Mouse (Mus musculus) liver, embryonic 12.5 days (tissue): ENCODE results near the gene Sox5. TPM values are rescaled to one million over a fixed set of nuclear protein-coding genes. Genes with fewer than 3 reads are reported as not detected.
A peak's percentile ranks its signal among the peaks of the same experiment; 100 is the strongest.

Experiments used
- ATAC-seq: fragments of 200-750 bp; cut with Nextera tagmentation; 2 replicates; pipeline ENCODE4 v1.8.0; 2017; ENCODE audit warnings: moderate number of reproducible peaks, mild to moderate bottlenecking, moderate library complexity
- H3K27ac ChIP-seq: fragments of 300-500 bp; sonication (generic); 2 replicates; pipeline ENCODE4 v1.5.1; 2016; ENCODE audit warnings: mild to moderate bottlenecking
- H3K27me3 ChIP-seq: fragments of 300-500 bp; sonication (generic); replicated peaks from 2 replicates; pipeline ENCODE4 v1.6.1; 2016; ENCODE audit warnings: mild to moderate bottlenecking, moderate library complexity
- H3K36me3 ChIP-seq: fragments of 300-500 bp; sonication (generic); 2 replicates; pipeline ENCODE4 v1.6.1; 2016; ENCODE audit warnings: mild to moderate bottlenecking, moderate library complexity
- H3K4me1 ChIP-seq: fragments of 300-500 bp; sonication (generic); 2 replicates; pipeline ENCODE4 v1.6.1; 2016
- H3K4me2 ChIP-seq: fragments of 300-500 bp; sonication (generic); 2 replicates; pipeline ENCODE4 v1.6.1; 2016; ENCODE audit warnings: mild to moderate bottlenecking, moderate library complexity
- H3K4me3 ChIP-seq: fragments of 300-500 bp; sonication (generic); 2 replicates; pipeline ENCODE4 v1.5.1; 2016; ENCODE audit warnings: mild to moderate bottlenecking, moderate library complexity
- H3K9ac ChIP-seq: fragments of 300-500 bp; sonication (generic); 2 replicates; pipeline ENCODE4 v1.6.1; 2016; ENCODE audit warnings: mild to moderate bottlenecking, moderate library complexity
- H3K9me3 ChIP-seq: fragments of 300-500 bp; sonication (generic); replicated peaks from 2 replicates; pipeline ENCODE4 v1.6.1; 2016; ENCODE audit warnings: mild to moderate bottlenecking, moderate library complexity
- WGBS: fragments of 180-500 bp; shearing (Covaris S2); methylation state at CpG from one replicate; pipeline ENCODE4 v1.1.7; 2016; ENCODE audit not compliant: insufficient replicate concordance; 5-methylcytosine and 5-hydroxymethylcytosine counted together
- polyA plus RNA-seq: library from polyadenylated mRNA; unstranded; fragments of >200 nt; fragmentation: Nextera tagmentation; extraction: Ambion mirVana; gene quantifications from 2 replicates; pipeline ENCODE4 v1.2.1, GENCODE M21; 2016

Gene Sox5
- 5.9 and 6.2 TPM in 2 replicates for polyA plus RNA-seq

- peak within 1 kb of the TSS; percentile 69 for H3K27ac ChIP-seq
- H3K27me3 ChIP-seq: peaks cover 43% of the 10 kb centered on the region
- peak within 1 kb of the TSS; percentile 62 for H3K4me3 ChIP-seq
- H3K36me3 ChIP-seq: no peaks in the 10 kb centered on the region
- peak within 1 kb of the TSS; percentile 64 for H3K9ac ChIP-seq
- no peaks in the 10 kb centered on the region for H3K9me3 ChIP-seq
- WGBS: 3% methylated on average over 39 of the region's 47 CpGs
- no peaks in the 10 kb centered on the region for H3K4me1 ChIP-seq
- H3K4me2 ChIP-seq: peak within 1 kb of the TSS; percentile 75
- ATAC-seq: peak; percentile 19; the same call in 1 of the 2 replicates
Observed at GRCm38 (mm10) chr6:144781431-144782030, at the start of gene Sox5. Sox5 (minus strand) TSS chr6:144781977.

GRCm38 (mm10) chr6:144825018-144825602, 43.3 kb upstream of the Sox5 start:
- H3K4me2 ChIP-seq: no peak overlapping the region
- H3K27ac ChIP-seq: no peak overlapping the region
- no peaks in the 10 kb centered on the region for H3K36me3 ChIP-seq
- ATAC-seq: no peak
- no peaks in the 10 kb centered on the region for H3K27me3 ChIP-seq
- no peak overlapping the region for H3K9ac ChIP-seq
- WGBS: 82% methylated on average over 6 of the region's 6 CpGs
- H3K9me3 ChIP-seq: no peaks in the 10 kb centered on the region
- no peak overlapping the region for H3K4me3 ChIP-seq
- H3K4me1 ChIP-seq: peaks cover 10% of the 10 kb centered on the region

GRCm38 (mm10) chr6:144824153-144824552, 42.4 kb upstream of the Sox5 start:
- Histone ChIP-seq H3K9me3 (no peaks in the 10 kb centered on the region), H3K4me1 (peaks cover 10% of the 10 kb centered on the region), H3K27me3 (no peaks in the 10 kb centered on the region), H3K27ac (no peak overlapping the region), H3K9ac (no peak overlapping the region), H3K4me2 (no peak overlapping the region), H3K36me3 (no peaks in the 10 kb centered on the region), H3K4me3 (no peak overlapping the region)
- WGBS: 51% methylated on average over 12 of the region's 12 CpGs
- ATAC-seq: no peak

- ATAC-seq: no peak
- Histone ChIP-seq H3K9ac (no peak overlapping the region), H3K4me3 (no peak overlapping the region), H3K4me1 (peaks cover 13% of the 10 kb centered on the region), H3K27me3 (no peaks in the 10 kb centered on the region), H3K36me3 (no peaks in the 10 kb centered on the region), H3K27ac (no peak overlapping the region), H3K9me3 (no peaks in the 10 kb centered on the region), H3K4me2 (peak overlapping the region; percentile 24)
- 23% methylated on average over 14 of the region's 14 CpGs for WGBS
Observed at GRCm38 (mm10) chr6:144822594-144822993, 40.8 kb upstream of the Sox5 start.

- H3K9me3 ChIP-seq: no peaks in the 10 kb centered on the region
- peaks cover 17% of the 10 kb centered on the region for H3K4me1 ChIP-seq
- H3K9ac ChIP-seq: no peak overlapping the region
- H3K4me2 ChIP-seq: no peak overlapping the region
- 57% methylated on average over 6 of the region's 6 CpGs for WGBS
- H3K36me3 ChIP-seq: no peaks in the 10 kb centered on the region
- no peak overlapping the region for H3K4me3 ChIP-seq
- H3K27me3 ChIP-seq: no peaks in the 10 kb centered on the region
- ATAC-seq: no peak
- no peak overlapping the region for H3K27ac ChIP-seq
Observed at GRCm38 (mm10) chr6:144821019-144821418, 39.2 kb upstream of the Sox5 start.

GRCm38 (mm10) chr6:144818016-144818415, 36.2 kb upstream of the Sox5 start:
- Histone ChIP-seq H3K27me3 (no peaks in the 10 kb centered on the region), H3K9ac (no peak overlapping the region), H3K4me1 (peaks cover 16% of the 10 kb centered on the region), H3K4me3 (no peak overlapping the region), H3K9me3 (no peaks in the 10 kb centered on the region), H3K4me2 (no peak overlapping the region), H3K36me3 (no peaks in the 10 kb centered on the region), H3K27ac (no peak overlapping the region)
- WGBS: 38% methylated on average over 4 of the region's 4 CpGs
- no peak for ATAC-seq

- Histone ChIP-seq H3K36me3 (no peaks in the 10 kb centered on the region), H3K4me2 (no peak overlapping the region), H3K27ac (no peak overlapping the region), H3K4me3 (no peak overlapping the region), H3K4me1 (peaks cover 10% of the 10 kb centered on the region), H3K9me3 (no peaks in the 10 kb centered on the region), H3K27me3 (no peaks in the 10 kb centered on the region), H3K9ac (no peak overlapping the region)
- no peak for ATAC-seq
- WGBS: 57% methylated on average over 5 of the region's 5 CpGs
Observed at GRCm38 (mm10) chr6:144817329-144817932, 35.7 kb upstream of the Sox5 start.

GRCm38 (mm10) chr6:144815542-144815941, 33.8 kb upstream of the Sox5 start:
- Histone ChIP-seq H3K36me3 (no peaks in the 10 kb centered on the region), H3K4me3 (no peak overlapping the region), H3K27me3 (no peaks in the 10 kb centered on the region), H3K9me3 (no peaks in the 10 kb centered on the region), H3K4me2 (no peak overlapping the region), H3K4me1 (peaks cover 7% of the 10 kb centered on the region), H3K9ac (no peak overlapping the region), H3K27ac (no peak overlapping the region)
- 60% methylated on average over 5 of the region's 5 CpGs for WGBS
- no peak for ATAC-seq

- WGBS: 28% methylated on average over 6 of the region's 6 CpGs
- Histone ChIP-seq H3K36me3 (no peaks in the 10 kb centered on the region), H3K27me3 (no peaks in the 10 kb centered on the region), H3K4me1 (peaks cover 7% of the 10 kb centered on the region), H3K4me2 (no peak overlapping the region), H3K9me3 (no peaks in the 10 kb centered on the region), H3K9ac (no peak overlapping the region), H3K27ac (no peak overlapping the region), H3K4me3 (no peak overlapping the region)
- ATAC-seq: no peak
Observed at GRCm38 (mm10) chr6:144814931-144815364, 33.2 kb upstream of the Sox5 start.

GRCm38 (mm10) chr6:144804321-144804720, 22.5 kb upstream of the Sox5 start:
- no peaks in the 10 kb centered on the region for H3K36me3 ChIP-seq
- no peaks in the 10 kb centered on the region for H3K9me3 ChIP-seq
- 69% methylated on average over 5 of the region's 5 CpGs for WGBS
- no peaks in the 10 kb centered on the region for H3K27me3 ChIP-seq
- no peak overlapping the region for H3K9ac ChIP-seq
- no peaks in the 10 kb centered on the region for H3K4me1 ChIP-seq
- H3K4me3 ChIP-seq: no peak overlapping the region
- no peak overlapping the region for H3K27ac ChIP-seq
- no peak overlapping the region for H3K4me2 ChIP-seq
- ATAC-seq: no peak

- no peaks in the 10 kb centered on the region for H3K36me3 ChIP-seq
- no peaks in the 10 kb centered on the region for H3K9me3 ChIP-seq
- no peak overlapping the region for H3K27ac ChIP-seq
- 65% methylated on average over 1 of the region's 1 CpGs for WGBS
- no peaks in the 10 kb centered on the region for H3K27me3 ChIP-seq
- no peak for ATAC-seq
- no peak overlapping the region for H3K4me2 ChIP-seq
- H3K9ac ChIP-seq: no peak overlapping the region
- no peak overlapping the region for H3K4me3 ChIP-seq
- no peaks in the 10 kb centered on the region for H3K4me1 ChIP-seq
Observed at GRCm38 (mm10) chr6:144803063-144803462, 21.3 kb upstream of the Sox5 start.

GRCm38 (mm10) chr6:144794356-144794755, 12.6 kb upstream of the Sox5 start:
- Histone ChIP-seq H3K9ac (no peak overlapping the region), H3K36me3 (no peaks in the 10 kb centered on the region), H3K4me3 (no peak overlapping the region), H3K27me3 (no peaks in the 10 kb centered on the region), H3K4me1 (no peaks in the 10 kb centered on the region), H3K9me3 (no peaks in the 10 kb centered on the region), H3K27ac (no peak overlapping the region), H3K4me2 (no peak overlapping the region)
- 51% methylated on average over 3 of the region's 3 CpGs for WGBS
- ATAC-seq: no peak
